Mouse (Mus musculus) retina, adult 2 months (tissue): ENCODE measurements at regions not wholly inside any gene's neighbourhood (a gene's known extent, or its start where the extent isn't known, plus 50 kb on each side); places are given as distances from the start of the nearest gene placed in this dataset.

Experiments
- DNase-seq: peaks from one replicate; pipeline ENCODE4 v3.0.0-alpha.2; 2012; ENCODE audit warnings: low read depth, low spot score

DNA sequence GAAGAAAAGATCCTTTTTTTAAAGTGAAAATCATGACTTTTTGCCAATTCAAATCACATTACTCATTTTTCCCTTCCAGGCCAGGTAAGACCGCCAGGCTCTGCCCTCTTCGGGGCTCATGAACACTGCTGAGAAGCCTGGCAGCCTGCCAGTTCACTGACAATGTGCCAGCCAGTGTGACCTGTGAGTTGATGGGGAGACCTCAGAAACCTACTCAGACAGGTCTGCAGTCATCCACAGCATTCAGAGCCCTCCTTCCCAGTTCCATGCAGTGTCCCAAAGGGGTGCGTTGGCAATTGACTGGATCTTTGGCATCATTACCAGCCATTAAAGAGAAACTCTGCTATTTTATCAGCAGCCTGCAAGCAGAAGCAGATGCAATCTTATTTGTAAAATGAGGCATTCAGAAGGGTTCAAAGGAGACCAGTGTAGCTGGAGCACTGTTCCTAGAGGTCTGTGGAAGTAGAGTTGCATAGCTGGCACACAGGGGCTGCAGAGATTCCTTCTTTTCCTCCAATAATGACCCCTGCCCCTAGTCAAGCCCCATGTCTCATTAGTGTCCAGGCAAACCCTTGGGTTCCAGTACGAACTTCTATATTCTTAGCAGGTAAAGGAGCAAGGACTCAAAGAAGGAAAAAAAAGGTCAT, 384.4 kb downstream of the Rapgef2 start:
- DNase-seq = no peak

GRCm38 (mm10) chr3:78901016-78901837, 385.1 kb downstream of the Rapgef2 start:
- no peak for DNase-seq

GRCm38 (mm10) chr3:78899446-78900230, 386.7 kb downstream of the Rapgef2 start:
- DNase-seq = no peak

GRCm38 (mm10) chr3:78889326-78889725, 397.0 kb downstream of the Rapgef2 start:
- no peak for DNase-seq

DNA sequence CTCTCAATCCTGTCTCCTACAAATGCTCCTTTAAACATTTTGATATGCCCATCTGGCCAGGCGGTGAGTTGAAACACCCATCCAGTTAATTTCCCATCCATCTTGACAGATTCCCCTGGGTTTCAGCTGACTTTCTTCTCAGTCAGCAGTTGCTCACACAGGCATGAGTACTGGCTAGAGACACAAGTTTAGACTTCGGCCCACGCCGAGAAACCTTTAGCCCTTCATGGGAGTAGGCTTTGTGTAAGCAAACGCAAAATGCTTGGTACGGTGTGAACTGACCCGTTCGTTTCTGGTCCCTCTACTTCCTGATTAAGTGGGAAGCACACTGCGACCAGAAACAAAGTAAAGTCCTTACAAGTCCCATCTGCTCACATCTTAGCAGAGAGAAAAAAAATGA, 401.6 kb downstream of the Rapgef2 start:
- no peak for DNase-seq

- DNase-seq = no peak
Observed at GRCm38 (mm10) chr3:78884029-78884428, 402.3 kb downstream of the Rapgef2 start.

DNA sequence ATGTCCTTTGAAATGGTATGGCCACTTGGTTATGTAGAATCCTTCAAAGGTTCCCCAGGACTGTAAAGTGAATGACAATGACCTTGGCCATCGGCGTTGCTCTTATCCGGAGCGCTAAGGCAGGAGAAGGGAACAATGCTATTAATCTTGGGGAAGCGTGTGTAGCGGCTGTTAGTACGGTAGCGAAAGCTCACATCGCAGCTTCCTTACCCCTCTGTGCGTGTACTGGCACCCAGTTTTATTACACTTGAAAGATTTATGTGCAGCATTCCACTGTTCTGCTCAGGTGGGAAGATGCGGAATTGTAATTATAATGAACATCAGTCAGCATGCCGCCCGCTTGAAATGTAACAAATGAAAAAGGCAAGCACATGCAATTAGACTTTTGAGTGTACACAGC, 406.2 kb downstream of the Rapgef2 start:
- no peak for DNase-seq

DNA sequence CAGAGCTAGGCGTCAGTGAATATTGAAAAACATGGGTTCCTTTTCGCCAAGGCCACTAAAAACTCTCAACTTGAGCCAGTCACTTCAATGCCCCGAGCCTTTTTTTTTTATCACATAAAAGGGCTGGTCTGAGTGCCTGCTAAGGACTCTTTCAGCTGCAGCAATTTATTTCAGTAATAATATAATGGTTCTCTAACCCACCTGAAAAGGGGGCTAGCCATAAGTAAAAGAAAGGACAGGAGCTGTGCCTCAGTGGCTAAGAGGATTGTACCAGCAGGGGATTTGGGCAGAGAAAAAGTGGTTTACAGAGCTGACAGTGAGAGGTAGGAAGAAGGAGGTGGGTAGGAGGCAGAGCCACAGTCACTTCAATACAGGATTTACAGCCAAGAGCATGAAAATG, 409.0 kb downstream of the Rapgef2 start:
- no peak for DNase-seq

GRCm38 (mm10) chr3:78866896-78867295, 419.4 kb downstream of the Rapgef2 start:
- DNase-seq = no peak

DNA sequence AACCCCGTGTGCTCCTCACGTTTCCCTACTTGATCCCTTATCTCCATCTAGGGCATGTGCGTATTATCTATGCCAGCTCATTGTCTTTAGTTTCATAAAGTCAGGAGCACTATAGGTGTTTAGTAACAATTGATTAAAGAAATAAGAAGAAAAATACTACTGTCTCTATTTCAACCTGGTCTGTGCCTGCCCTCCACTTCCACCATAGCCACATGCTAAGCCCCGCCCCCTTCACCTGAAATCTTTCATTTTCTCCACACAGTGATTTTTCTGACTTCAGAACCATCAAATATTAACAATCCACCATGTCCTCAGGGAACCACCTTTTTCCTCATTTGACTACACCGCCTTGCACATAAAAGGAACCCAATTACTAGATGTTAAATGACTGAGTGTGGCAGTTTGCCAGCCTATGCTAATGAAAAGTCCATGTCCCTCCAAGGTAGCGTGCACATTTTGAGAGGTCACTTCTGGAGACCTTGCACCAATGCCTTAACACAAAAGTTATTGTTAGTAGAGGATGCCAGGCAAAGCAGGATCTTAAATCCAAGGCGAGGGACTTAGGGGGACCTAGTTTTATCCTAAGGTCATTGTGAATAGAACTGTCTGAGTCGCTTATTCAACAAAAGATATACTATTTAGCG, 420.1 kb downstream of the Rapgef2 start:
- DNase-seq = no peak

DNA sequence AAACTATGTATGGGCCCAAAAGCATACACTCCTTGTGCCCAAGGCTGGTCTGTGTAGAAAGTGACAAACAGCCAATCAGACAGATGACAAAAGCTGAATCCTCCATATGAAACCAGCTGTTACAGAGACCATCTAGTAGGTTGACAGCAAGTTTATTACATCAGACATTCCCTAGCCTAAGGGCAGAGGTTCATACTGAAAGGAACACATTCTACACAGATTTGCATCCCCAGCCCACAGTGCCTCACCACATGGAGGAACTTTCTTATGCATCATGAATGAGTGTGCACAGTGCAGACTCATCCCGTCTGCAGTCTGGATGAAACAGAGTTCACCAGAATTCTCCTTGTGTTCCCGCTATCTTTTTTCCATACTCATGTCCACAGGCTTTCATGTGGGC, 423.3 kb downstream of the Rapgef2 start:
- no peak for DNase-seq

DNA sequence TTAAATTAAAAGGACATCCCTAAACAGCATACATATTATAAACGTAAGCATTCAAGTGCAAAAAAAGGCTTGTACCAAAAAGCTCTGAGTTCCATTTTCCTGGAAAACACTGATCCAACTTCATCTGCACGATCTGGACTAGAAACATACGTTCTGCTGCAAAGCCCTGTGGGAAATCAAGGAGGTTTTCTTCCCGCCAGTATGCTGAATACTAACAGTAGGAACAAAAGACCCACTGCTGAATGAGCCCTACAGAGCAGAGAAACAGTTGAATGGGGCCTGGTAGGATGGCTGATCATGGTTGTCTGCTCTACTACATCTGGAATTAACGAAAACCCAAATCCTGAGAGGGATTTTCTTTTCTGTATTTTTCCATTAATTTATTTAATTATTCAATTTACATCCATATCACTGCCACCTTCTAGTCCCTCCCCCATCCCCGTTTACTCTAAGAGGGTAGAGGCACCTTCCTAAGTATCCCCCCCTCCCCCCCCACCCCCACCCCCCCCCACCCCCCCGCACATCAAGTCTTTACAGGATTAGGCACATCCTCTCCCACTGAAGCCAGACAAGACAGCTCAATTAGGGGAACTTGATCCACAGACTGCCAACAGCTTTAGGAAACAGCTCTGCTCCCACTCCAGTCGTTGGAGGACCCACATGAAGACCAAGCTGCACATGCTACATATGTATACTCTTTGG, 439.5 kb downstream of the Rapgef2 start:
- no peak for DNase-seq

GRCm38 (mm10) chr3:78841173-78841572, 445.1 kb downstream of the Rapgef2 start:
- DNase-seq = no peak

DNA sequence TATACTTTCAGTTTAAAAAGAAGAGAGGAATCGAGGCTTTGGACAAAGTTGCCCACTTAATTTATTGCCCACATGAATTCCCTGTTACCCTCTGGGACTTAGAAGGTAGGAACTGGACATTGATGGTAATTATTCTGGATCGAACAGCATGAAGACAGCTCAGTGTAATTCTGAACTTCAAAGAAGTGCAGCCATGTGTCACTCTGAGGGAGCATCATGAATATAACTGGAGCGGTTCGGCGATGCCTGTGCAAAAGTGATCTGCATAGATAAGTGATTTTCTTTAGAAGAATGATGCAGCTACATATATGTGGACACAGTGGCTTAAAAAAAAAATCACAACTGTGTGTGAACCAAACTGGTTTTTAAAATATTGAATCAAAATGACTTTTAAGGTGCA, 449.5 kb downstream of the Rapgef2 start:
- no peak for DNase-seq

- DNase-seq = no peak
Observed at GRCm38 (mm10) chr3:78825505-78825904, 460.8 kb downstream of the Rapgef2 start.

- no peak for DNase-seq
Observed at GRCm38 (mm10) chr3:78812425-78812824, 473.9 kb downstream of the Rapgef2 start.

DNA sequence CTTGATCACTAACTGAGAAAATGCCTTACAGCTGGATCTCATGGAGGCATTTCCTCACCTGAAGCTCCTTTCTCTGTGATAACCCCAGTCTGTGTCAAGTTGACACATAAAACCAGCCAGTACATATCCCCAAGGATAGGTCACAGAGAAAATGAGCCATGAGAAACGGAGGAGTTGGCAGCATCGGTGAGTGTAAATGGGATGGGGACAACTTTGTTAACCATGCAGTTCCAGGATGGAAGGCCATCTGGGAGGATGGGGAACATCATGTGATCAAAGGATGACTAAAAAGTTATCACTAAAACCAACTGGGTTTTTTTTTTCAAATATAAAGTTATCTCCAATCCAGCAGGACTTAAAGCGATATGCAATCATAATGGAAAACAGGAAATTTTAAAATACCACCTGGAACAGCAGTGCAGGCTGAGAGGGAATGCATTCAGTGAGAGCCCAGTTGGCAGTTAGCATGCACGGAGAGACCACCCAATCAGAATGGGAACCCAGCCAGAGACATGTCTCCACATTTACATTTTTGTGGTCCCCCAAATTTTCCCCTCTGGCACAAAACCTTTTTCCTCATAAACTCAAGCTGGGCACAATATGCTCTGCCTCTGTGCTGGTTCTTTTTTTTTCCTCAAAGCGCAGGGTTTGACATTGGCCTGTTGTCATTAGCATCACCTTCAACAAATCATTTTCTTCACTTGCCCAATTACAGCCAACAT, 475.7 kb downstream of the Rapgef2 start:
- DNase-seq = no peak

DNA sequence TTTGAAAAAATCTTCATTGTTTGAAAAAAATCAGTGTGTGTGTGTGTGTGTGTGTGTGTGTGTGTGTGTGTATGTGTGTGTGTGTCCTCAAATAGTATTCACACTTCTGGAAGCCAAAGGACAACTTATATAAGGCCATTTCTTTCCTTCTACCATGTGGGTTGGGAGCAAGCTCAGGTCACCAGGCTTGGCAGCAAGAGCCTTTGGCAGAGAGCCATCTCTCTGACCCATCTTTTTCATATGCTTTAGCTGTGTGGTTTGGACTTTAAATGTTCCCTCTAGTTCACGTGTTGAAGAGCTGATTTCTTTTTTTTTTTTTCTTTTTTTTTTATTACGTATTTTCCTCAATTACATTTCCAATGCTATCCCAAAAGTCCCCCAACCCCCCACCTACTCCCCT, 483.1 kb downstream of the Rapgef2 start:
- DNase-seq = no peak

GRCm38 (mm10) chr3:78795951-78796455, 490.3 kb downstream of the Rapgef2 start:
- DNase-seq = no peak

GRCm38 (mm10) chr3:78792440-78793057, 493.8 kb downstream of the Rapgef2 start:
- DNase-seq = no peak
